Mouse (Mus musculus) embryonic facial prominence, embryonic 12.5 days (tissue): ENCODE data around the gene Pcsk2. TPM values are rescaled to one million over a fixed set of nuclear protein-coding genes. Genes with fewer than 3 reads are reported as not detected.

Source experiments
- ATAC-seq: fragments of 200-750 bp; cut with Nextera tagmentation; 2 replicates; pipeline ENCODE4 v1.8.0; 2017; ENCODE audit not compliant: insufficient number of reproducible peaks, insufficient read depth, low FRiP score, low TSS enrichment
- H3K27ac ChIP-seq: fragments of 300-500 bp; sonication (generic); 2 replicates; pipeline ENCODE4 v1.5.1; 2016; ENCODE audit warnings: mild to moderate bottlenecking
- H3K27me3 ChIP-seq: fragments of 300-500 bp; sonication (generic); 2 replicates; pipeline ENCODE4 v1.6.1; 2016; ENCODE audit warnings: mild to moderate bottlenecking, moderate library complexity
- H3K36me3 ChIP-seq: fragments of 300-500 bp; sonication (generic); 2 replicates; pipeline ENCODE4 v1.6.1; 2016; ENCODE audit warnings: mild to moderate bottlenecking
- H3K4me1 ChIP-seq: fragments of 300-500 bp; sonication (generic); 2 replicates; pipeline ENCODE4 v1.6.1; 2016
- H3K4me2 ChIP-seq: fragments of 300-500 bp; sonication (generic); replicated peaks from 2 replicates; pipeline ENCODE4 v1.6.1; 2016; ENCODE audit warnings: mild to moderate bottlenecking, moderate library complexity
- H3K4me3 ChIP-seq: fragments of 300-500 bp; sonication (generic); 2 replicates; pipeline ENCODE4 v1.5.1; 2016; ENCODE audit warnings: mild to moderate bottlenecking
- H3K9ac ChIP-seq: fragments of 300-500 bp; sonication (generic); 2 replicates; pipeline ENCODE4 v1.6.1; 2016; ENCODE audit warnings: mild to moderate bottlenecking, moderate library complexity
- H3K9me3 ChIP-seq: fragments of 300-500 bp; sonication (generic); 2 replicates; pipeline ENCODE4 v1.6.1; 2016; ENCODE audit warnings: mild to moderate bottlenecking, moderate library complexity
- WGBS: fragments of 180-500 bp; shearing (Covaris S2); methylation state at CpG from one replicate; pipeline ENCODE4 v1.1.7; 2016; 5-methylcytosine and 5-hydroxymethylcytosine counted together
- polyA plus RNA-seq: library from polyadenylated mRNA; unstranded; fragments of >200 nt; fragmentation: Nextera tagmentation; extraction: Ambion mirVana; gene quantifications from 2 replicates; pipeline ENCODE4 v1.2.1, GENCODE M21; 2016

The Pcsk2 gene
- polyA plus RNA-seq, 1 experiment from 2014 or later, result 1.3 TPM

DNA sequence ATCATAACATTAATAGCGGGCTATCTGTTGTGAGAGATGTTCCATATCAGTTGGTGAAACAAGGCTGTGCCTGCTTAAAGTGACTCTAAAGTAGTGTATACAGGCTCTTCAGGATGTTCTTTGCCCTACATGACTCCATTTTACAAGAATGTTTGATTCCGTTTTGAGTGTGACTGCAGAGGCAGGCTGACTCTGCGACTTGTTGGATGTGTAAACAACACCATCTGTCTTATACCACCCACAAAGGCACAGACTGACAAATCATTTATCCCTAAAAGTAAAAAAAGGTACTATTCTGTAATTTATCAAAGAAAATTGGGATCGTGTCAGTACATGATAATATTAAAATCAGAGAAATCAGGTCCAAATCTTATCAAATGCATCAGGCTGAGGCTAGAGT lies 108.7 kb downstream of the Pcsk2 start:
- no peak overlapping the region for H3K4me3 ChIP-seq
- H3K9me3 ChIP-seq, result no peaks in the 10 kb centered on the region
- 83% methylated on average over 4 of the region's 4 CpGs for WGBS
- no peak overlapping the region for H3K27ac ChIP-seq
- H3K4me2 ChIP-seq, result no peak overlapping the region
- ATAC-seq, result no peak
- H3K4me1 ChIP-seq, result no peaks in the 10 kb centered on the region
- H3K36me3 ChIP-seq, result no peaks in the 10 kb centered on the region
- no peak overlapping the region for H3K9ac ChIP-seq
- H3K27me3 ChIP-seq, result no peaks in the 10 kb centered on the region

DNA sequence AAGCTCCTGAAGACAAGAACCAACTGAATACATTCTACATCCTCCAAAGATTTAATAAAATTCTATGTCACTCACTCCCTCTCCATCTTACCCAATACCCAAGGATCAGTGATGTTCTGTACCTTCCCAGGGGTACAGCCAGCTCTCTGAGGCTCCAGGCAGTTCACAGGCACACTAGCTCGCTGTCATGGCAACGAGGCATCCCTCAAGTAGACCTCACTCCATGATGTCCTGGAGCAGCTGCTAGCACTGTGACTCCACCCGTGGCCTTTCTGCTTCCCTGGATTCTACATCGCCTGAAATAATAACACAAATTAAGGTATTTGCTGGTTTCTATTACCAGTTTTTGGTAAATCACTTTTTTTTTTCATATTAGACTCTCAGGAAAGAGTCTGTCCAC lies 111.0 kb downstream of the Pcsk2 start:
- H3K36me3 ChIP-seq, result no peaks in the 10 kb centered on the region
- H3K4me3 ChIP-seq, result no peak overlapping the region
- WGBS, result 58% methylated on average over 4 of the region's 4 CpGs
- no peaks in the 10 kb centered on the region for H3K9me3 ChIP-seq
- no peaks in the 10 kb centered on the region for H3K4me1 ChIP-seq
- H3K27ac ChIP-seq, result no peak overlapping the region
- H3K9ac ChIP-seq, result no peak overlapping the region
- no peaks in the 10 kb centered on the region for H3K27me3 ChIP-seq
- no peak for ATAC-seq
- no peak overlapping the region for H3K4me2 ChIP-seq

DNA sequence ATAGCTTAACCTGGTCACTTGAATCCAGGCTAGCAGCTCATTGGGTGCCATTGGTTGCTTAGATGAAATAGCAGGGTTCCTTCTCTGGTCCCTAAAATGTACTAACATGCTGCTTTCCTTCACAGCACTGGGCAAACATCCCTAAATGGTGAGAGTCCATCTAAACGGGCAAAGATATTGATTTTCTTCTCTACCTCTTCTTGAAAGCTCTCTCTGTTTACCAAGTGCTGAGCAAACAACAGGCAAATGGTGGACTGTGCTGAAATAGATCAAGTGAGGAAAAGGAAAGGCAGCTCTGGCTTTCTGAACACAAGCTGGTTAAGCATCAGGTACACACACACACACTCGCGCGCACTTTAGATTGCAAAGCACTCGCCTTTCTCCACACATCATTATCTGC lies 120.8 kb downstream of the Pcsk2 start:
- no peak overlapping the region for H3K4me3 ChIP-seq
- no peak for ATAC-seq
- no peaks in the 10 kb centered on the region for H3K4me1 ChIP-seq

DNA sequence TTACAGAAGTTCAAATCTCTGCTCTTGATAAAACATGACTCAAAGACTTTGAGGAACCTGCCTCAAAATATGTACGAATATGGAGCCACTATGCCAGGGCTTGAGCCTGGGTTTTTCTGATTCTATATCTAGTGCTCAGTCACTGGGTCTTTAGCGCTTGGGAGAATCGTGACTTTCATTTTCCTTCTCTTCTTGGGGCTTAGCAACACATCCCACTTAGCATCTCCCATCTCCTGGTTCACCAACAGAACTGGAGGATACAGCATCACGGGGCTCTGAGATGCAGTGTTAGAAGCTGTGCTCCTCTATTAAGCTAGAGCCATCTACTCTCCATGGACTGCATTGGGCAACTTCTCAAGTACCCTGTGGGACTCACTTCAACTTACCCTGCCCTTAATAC lies 131.9 kb downstream of the Pcsk2 start:
- Histone ChIP-seq H3K9me3 (no peaks in the 10 kb centered on the region), H3K27ac (no peak overlapping the region), H3K36me3 (no peaks in the 10 kb centered on the region), H3K27me3 (no peaks in the 10 kb centered on the region), H3K9ac (no peak overlapping the region), H3K4me3 (no peak overlapping the region), H3K4me2 (no peak overlapping the region), H3K4me1 (no peaks in the 10 kb centered on the region)
- 87% methylated on average over 4 of the region's 4 CpGs for WGBS
- no peak for ATAC-seq

More for the DNA sequence above, 120.8 kb downstream of the Pcsk2 start:
- 88% methylated on average over 5 of the region's 5 CpGs for WGBS
- Histone ChIP-seq H3K9me3 (no peaks in the 10 kb centered on the region), H3K27ac (no peak overlapping the region), H3K36me3 (no peaks in the 10 kb centered on the region), H3K4me2 (no peak overlapping the region), H3K27me3 (no peaks in the 10 kb centered on the region), H3K9ac (no peak overlapping the region)

DNA sequence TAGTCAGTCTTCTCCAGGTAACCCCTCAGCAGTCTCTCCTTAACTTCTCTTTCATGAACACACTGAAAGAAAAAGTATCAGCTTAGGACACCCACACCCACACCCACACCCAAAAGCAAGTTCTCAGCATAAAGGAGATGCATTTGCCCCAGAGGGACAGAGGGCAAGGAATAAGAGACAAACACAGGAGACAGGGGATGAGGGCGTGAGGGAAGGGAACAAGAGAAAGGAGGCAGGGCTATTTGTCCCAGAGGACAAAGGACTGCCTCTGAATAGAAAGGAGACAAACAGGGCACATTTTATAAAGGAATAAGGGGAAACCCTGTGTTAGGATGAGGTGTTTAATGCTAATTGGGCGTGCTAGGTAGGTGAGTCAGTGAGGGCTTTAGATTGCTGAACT lies 133.6 kb downstream of the Pcsk2 start:
- ATAC-seq, result no peak
- Histone ChIP-seq H3K4me1 (no peaks in the 10 kb centered on the region), H3K4me2 (no peak overlapping the region), H3K36me3 (no peaks in the 10 kb centered on the region), H3K27me3 (no peaks in the 10 kb centered on the region), H3K4me3 (no peak overlapping the region), H3K9me3 (no peaks in the 10 kb centered on the region), H3K27ac (no peak overlapping the region), H3K9ac (no peak overlapping the region)
- WGBS, result 59% methylated on average over 2 of the region's 2 CpGs

DNA sequence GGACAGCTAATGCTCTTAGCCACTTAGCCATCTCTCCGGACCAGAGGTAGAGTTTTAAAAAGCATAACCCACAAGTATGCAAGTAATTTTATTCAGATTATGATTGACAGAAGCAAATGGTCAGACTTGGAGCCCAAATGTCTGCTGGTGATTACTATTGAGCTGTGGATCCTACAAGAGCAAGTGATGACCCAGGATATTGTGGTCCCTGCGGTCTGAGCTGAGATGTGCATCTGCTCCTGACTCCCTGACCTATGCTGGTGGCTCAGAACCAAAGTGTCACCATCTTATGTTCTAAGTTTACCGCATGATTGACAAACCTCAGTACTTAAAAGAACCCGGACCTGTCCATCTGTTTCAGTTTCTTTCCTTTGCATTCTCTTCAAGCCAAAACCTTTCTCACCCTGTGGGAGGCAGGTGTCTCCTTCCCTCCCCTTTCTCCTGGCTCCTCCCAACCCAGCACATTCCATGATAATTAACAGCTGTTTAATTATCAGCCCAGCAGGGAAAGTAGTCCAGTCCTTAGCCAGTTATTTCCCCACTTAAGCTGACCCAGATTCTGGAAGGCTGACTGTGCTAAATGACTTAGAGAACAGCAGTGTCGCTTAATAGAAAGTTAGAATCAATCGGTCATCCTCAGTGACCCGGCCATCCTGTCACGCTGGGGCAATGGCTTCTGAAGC lies 136.1 kb downstream of the Pcsk2 start:
- no peaks in the 10 kb centered on the region for H3K9me3 ChIP-seq
- no peaks in the 10 kb centered on the region for H3K36me3 ChIP-seq
- H3K9ac ChIP-seq, result no peak overlapping the region
- H3K4me2 ChIP-seq, result no peak overlapping the region
- no peak for ATAC-seq
- H3K27ac ChIP-seq, result no peak overlapping the region
- H3K4me1 ChIP-seq, result no peaks in the 10 kb centered on the region
- 66% methylated on average over 8 of the region's 8 CpGs for WGBS
- no peaks in the 10 kb centered on the region for H3K27me3 ChIP-seq
- H3K4me3 ChIP-seq, result no peak overlapping the region

DNA sequence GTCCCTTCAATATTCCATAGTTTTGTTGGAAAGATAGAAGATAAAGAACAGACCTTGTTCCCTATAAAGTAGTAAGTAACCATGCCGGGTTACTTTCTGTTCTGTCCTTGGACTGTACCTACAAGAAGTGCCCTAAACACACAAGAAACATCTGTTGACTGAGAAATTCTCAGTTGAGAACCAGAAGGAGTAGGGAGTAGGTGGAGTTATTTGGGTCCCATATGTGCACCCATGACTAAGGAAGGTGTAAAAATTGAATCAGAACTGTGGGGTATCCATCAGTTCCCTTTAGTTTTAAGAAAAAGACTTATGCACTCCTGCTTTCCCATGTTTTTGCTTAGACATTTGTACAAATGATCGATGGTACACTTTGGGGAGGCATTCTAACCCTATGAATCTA lies 137.6 kb downstream of the Pcsk2 start:
- Histone ChIP-seq H3K4me1 (no peaks in the 10 kb centered on the region), H3K27ac (no peak overlapping the region), H3K27me3 (no peaks in the 10 kb centered on the region), H3K4me2 (no peak overlapping the region), H3K9me3 (no peaks in the 10 kb centered on the region), H3K9ac (no peak overlapping the region), H3K36me3 (no peaks in the 10 kb centered on the region), H3K4me3 (no peak overlapping the region)
- no peak for ATAC-seq
- 79% methylated on average over 2 of the region's 2 CpGs for WGBS

DNA sequence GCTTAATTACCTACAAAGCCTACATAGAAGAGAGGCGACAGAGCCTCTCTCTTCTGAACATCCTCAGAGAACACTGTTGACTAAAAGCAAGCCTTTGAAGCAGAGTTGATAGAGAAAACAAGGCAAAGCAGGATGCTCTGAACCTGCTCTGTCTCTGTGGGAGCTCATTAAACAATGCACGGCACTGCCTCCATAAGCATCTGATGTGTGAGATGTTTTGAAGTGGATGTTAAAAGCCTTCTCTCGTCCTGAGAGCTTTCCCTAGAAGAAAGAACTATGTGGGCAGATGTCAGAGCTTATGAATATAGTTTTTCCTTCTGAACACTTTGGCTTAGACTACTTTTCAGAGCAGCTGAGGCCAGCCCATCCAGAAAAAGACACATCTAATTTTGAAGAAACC lies 145.3 kb downstream of the Pcsk2 start:
- no peak overlapping the region for H3K27ac ChIP-seq
- no peak overlapping the region for H3K4me2 ChIP-seq
- H3K9me3 ChIP-seq, result no peaks in the 10 kb centered on the region
- no peak overlapping the region for H3K4me3 ChIP-seq
- no peaks in the 10 kb centered on the region for H3K36me3 ChIP-seq
- no peaks in the 10 kb centered on the region for H3K27me3 ChIP-seq
- H3K4me1 ChIP-seq, result 0 out of 2 replicates have a peak, but pooled peaks cover under 1% of the 10 kb centered on the region
- no peak overlapping the region for H3K9ac ChIP-seq
- WGBS, result 58% methylated on average over 3 of the region's 3 CpGs
- ATAC-seq, result no peak

DNA sequence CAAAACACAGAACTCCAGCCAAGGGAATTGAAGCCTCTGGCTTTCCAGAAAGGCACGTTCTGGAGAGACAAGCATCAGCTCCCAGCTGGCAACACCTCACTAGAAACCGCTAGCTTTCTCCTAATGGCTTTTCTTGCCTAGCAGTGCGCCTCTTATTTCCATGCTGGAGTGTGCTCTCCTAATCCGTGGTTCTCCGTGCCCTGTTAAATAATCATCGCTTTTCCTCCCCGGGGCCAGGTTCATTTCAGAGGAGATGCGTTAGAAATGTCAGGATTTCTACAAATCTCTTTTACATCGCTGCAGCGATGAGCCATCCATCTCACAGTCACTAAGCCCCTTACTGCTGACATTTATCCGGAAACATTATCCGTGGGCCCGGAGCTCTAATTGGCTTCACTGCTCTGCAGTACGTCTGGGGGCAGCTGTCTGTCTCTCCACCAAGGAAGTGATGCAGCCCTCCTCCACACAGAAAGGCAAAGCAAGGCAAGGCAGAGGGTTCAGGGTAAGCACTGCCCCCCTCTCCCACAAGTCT lies 150.1 kb downstream of the Pcsk2 start:
- Histone ChIP-seq H3K36me3 (no peaks in the 10 kb centered on the region), H3K9me3 (no peaks in the 10 kb centered on the region), H3K4me2 (no peak overlapping the region), H3K27me3 (no peaks in the 10 kb centered on the region), H3K9ac (no peak overlapping the region), H3K27ac (no peak overlapping the region), H3K4me3 (no peak overlapping the region), H3K4me1 (0 out of 2 replicates have a peak, but pooled peaks cover 5% of the 10 kb centered on the region)
- ATAC-seq, result no peak
- WGBS, result 58% methylated on average over 14 of the region's 14 CpGs

DNA sequence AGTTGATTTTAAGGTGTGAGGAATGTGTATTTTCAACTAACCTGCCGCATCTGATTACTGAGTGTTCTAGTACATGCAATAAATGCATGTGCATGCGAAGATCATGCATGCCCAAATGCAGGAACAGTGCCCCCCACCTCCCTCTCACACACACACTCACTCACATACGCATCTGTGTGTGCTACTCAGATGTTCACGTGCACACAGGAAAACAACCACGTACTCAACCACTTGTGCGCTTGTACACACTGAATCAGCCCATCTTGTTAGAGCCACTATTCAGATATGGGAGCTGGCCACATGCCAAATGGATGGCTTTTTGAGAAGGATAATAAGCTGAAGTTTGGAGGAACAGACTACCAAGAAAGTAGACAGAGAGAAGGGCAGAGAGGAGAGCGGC lies 150.7 kb downstream of the Pcsk2 start:
- Histone ChIP-seq H3K4me3 (no peak overlapping the region), H3K9ac (no peak overlapping the region), H3K4me1 (0 out of 2 replicates have a peak, but pooled peaks cover 5% of the 10 kb centered on the region), H3K9me3 (no peaks in the 10 kb centered on the region), H3K27me3 (no peaks in the 10 kb centered on the region), H3K27ac (no peak overlapping the region), H3K4me2 (no peak overlapping the region), H3K36me3 (no peaks in the 10 kb centered on the region)
- no peak for ATAC-seq
- WGBS, result 95% methylated on average over 7 of the region's 7 CpGs

DNA sequence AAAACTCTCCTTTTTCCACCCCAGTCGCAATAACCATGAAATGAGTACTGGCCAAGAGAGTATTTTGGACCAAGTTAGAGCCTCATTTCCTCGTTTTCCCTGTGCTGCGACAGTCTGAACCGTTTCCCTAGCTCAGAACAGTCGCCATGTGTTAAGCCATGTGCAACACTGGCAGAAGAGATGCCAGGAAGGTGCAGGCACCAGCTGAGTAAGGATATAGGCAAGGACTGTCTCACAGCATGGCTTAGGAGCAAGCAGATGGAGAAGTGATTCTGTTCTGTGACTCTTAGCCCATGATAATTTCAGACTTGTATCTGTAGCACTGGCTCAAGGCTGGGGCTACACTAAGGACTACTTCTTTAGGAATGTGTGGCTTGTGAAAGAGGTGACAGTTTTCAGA lies 155.2 kb downstream of the Pcsk2 start:
- Histone ChIP-seq H3K27me3 (no peaks in the 10 kb centered on the region), H3K4me1 (0 out of 2 replicates have a peak, but pooled peaks cover 5% of the 10 kb centered on the region), H3K9me3 (no peaks in the 10 kb centered on the region), H3K27ac (no peak overlapping the region), H3K9ac (no peak overlapping the region), H3K36me3 (no peaks in the 10 kb centered on the region), H3K4me2 (no peak overlapping the region), H3K4me3 (no peak overlapping the region)
- no peak for ATAC-seq
- 79% methylated on average over 5 of the region's 5 CpGs for WGBS

DNA sequence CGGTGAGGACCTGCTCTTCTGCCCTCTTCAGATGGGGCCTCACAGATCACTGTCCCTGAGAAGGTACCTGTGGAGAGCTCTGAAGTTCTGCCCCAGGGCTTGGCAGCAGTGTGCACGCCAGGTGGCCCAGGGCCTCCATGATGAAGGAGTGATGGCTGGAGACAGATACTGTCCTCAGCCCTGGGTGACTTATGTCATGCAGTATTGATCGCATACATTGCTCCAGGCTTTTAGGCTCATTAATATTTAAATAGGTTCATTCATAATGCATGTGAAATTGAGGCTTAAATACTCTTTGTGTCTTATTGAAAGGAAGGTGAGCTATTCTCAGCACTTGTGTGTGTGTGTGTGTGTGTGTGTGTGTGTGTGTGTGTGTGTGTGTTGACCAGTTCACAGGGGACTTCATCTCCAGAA lies 157.0 kb downstream of the Pcsk2 start:
- Histone ChIP-seq H3K27me3 (no peaks in the 10 kb centered on the region), H3K4me1 (no peaks in the 10 kb centered on the region), H3K9ac (no peak overlapping the region), H3K36me3 (no peaks in the 10 kb centered on the region), H3K4me3 (no peak overlapping the region), H3K9me3 (no peaks in the 10 kb centered on the region), H3K27ac (no peak overlapping the region), H3K4me2 (no peak overlapping the region)
- 82% methylated on average over 3 of the region's 3 CpGs for WGBS
- no peak for ATAC-seq
